Mouse (Mus musculus): ENCODE results near the gene Htr1f. TPM values are rescaled to one million over a fixed set of nuclear protein-coding genes. Genes with fewer than 3 reads are reported as not detected.

Gene Htr1f
- polyA plus RNA-seq, 1 experiment from 2014 or later = not detected

DNA sequence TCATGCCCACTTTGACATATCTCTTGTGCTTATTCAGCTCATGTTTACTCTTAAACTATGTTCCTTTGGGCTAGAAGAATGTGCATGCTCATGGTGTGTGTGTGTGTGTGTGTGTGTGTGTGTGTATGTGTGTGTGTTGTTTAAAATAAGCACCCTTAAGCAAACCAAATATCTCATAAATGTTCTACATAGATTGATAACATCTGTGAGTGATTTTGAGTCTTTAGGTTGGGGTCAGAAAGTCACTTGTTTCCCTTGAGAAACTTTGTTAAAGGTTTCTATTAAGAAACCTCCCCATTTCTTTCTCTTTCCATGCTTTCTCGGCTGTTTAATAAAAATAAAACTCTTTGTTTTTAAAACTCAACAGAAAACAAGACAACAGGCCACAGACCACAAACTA is 88.1 kb downstream of the Htr1f start:
- Histone ChIP-seq H3K9ac (no peak overlapping the region), H3K4me3 (ENCODE audit: low read depth, low read length) (no peak overlapping the region), H3K4me1 (ENCODE audit: insufficient read depth) (no peaks in the 10 kb centered on the region), H3K36me3 (ENCODE audit: insufficient read depth) (no peaks in the 10 kb centered on the region), H3K9me3 (ENCODE audit: low read depth, low read length) (no peaks in the 10 kb centered on the region), H3K4me2 (no peak overlapping the region), H3K27ac (ENCODE audit: low read depth) (no peak overlapping the region), H3K27me3 (ENCODE audit: insufficient read depth, low read length) (no peaks in the 10 kb centered on the region)
- no peak for ATAC-seq (ENCODE audit: insufficient read depth)
- no peak for DNase-seq
- TF ChIP-seq CTCF (IDR thresholded peaks at IDR 0.05; ENCODE audit: low read depth) = no peak
- WGBS = 60% methylated on average over 1 of the region's 1 CpGs

DNA sequence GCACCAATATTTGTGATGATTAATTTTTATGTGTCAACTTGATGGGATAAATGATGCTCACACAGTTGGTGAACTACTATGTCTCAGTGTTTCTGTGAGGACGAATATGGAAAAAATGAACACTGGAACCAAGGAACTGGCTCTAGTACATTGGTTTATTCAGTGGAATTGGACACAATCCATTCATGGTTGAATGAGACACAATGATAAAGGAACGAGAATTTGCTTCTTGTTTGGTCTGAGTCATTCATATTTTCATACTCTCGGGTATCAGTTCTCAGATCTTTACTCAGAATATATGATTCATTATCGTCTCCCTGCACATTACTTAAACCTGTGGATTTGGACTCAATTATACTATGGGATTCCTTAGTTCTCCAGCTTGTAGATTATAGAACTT is 90.4 kb downstream of the Htr1f start:
- Histone ChIP-seq H3K9me3 (ENCODE audit: low read depth, low read length) (no peaks in the 10 kb centered on the region), H3K27me3 (ENCODE audit: insufficient read depth, low read length) (no peaks in the 10 kb centered on the region), H3K27ac (ENCODE audit: low read depth) (no peak overlapping the region), H3K4me3 (ENCODE audit: low read depth, low read length) (no peak overlapping the region), H3K4me1 (ENCODE audit: insufficient read depth) (no peaks in the 10 kb centered on the region), H3K4me2 (no peak overlapping the region), H3K36me3 (ENCODE audit: insufficient read depth) (no peaks in the 10 kb centered on the region), H3K9ac (no peak overlapping the region)
- 82% methylated on average over 4 of the region's 4 CpGs for WGBS
- TF ChIP-seq CTCF (IDR thresholded peaks at IDR 0.05; ENCODE audit: low read depth) = no peak
- ATAC-seq (ENCODE audit: insufficient read depth) (no peak), DNase-seq (no peak)

DNA sequence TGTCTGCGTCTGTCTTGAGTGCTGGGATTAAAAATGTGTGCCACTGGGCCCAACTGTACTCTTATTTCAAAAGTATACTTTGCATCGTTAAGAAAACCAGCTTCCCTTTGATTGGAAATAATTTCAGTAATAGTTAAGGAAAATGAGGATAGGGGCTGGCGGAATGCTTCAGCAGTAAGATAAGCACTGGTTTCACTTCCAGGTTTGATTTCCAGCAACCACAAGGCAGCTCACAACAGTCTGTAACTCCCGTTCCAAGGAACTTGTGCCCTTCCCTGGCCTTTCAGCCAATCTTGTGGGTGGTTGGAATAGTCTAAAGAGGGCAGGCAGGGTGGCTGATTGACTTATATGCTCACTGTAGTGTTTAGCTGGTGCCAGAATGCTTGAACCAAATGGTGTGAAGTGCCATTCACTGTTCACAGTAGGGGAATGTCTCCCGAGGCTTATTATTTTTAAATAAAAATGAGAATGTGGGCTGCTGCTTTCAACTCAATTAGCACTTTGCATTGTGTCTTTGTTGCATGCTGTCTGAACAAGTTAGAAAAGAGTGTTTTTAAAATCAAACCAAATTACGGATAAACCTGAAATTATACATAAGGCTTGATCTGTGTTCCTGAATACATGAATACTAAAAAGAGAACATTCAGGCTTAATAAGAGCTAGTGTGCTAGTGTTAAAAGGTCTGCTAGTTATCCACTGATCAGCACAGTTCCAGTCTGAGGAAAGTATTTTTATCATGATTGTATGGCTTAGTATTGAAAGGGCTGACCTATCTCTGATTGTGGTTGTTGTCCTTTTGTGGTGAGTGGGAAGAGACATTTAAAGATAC is 103.4 kb downstream of the Htr1f start:
- H3K4me1 ChIP-seq (ENCODE audit: insufficient read depth) = no peaks in the 10 kb centered on the region
- 70% methylated on average over 6 of the region's 6 CpGs for WGBS
- H3K27me3 ChIP-seq (ENCODE audit: insufficient read depth, low read length) = no peaks in the 10 kb centered on the region
- ATAC-seq (ENCODE audit: insufficient read depth) (no peak), DNase-seq (no peak)
- H3K9me3 ChIP-seq (ENCODE audit: low read depth, low read length) = no peaks in the 10 kb centered on the region
- H3K4me2 ChIP-seq = no peak overlapping the region
- H3K4me3 ChIP-seq (ENCODE audit: low read depth, low read length) = no peak overlapping the region
- H3K9ac ChIP-seq = no peak overlapping the region
- H3K36me3 ChIP-seq (ENCODE audit: insufficient read depth) = no peaks in the 10 kb centered on the region
- no peak overlapping the region for H3K27ac ChIP-seq (ENCODE audit: low read depth)
- no peak for TF ChIP-seq CTCF (IDR thresholded peaks at IDR 0.05; ENCODE audit: low read depth)

DNA sequence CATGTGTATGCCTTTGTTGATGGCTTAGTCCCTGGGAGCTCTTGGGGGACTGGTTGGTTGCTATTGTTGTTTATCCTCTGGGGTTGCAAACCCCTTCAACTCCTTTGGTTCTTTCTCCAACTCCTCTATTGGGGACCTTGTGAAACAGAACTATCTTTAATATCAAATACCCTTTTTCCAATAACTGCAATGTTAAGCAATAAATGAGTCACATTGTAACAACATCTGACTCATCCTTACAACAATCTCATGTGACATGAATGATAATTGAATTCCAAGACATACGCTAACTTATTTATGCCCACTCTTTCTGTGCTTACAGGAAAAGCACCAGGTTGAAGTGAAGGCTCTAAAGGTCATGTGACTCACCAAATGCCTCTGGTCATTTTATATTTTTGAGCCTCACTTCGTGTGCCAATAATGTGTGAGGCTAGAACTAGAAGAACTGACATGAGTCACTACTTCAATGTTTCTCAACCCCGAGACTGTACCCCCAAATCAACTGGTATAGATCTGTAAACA is 116.3 kb downstream of the Htr1f start:
- ATAC-seq (ENCODE audit: insufficient read depth) (no peak), DNase-seq (no peak)
- 66% methylated on average over 3 of the region's 3 CpGs for WGBS
- H3K4me3 ChIP-seq (ENCODE audit: low read depth, low read length) = no peak overlapping the region
- no peak for TF ChIP-seq CTCF (IDR thresholded peaks at IDR 0.05; ENCODE audit: low read depth)
- H3K4me2 ChIP-seq = no peak overlapping the region
- H3K27ac ChIP-seq (ENCODE audit: low read depth) = no peak overlapping the region
- no peaks in the 10 kb centered on the region for H3K36me3 ChIP-seq (ENCODE audit: insufficient read depth)
- H3K9me3 ChIP-seq (ENCODE audit: low read depth, low read length) = no peaks in the 10 kb centered on the region
- H3K9ac ChIP-seq = no peak overlapping the region
- no peaks in the 10 kb centered on the region for H3K4me1 ChIP-seq (ENCODE audit: insufficient read depth)
- H3K27me3 ChIP-seq (ENCODE audit: insufficient read depth, low read length) = no peaks in the 10 kb centered on the region

DNA sequence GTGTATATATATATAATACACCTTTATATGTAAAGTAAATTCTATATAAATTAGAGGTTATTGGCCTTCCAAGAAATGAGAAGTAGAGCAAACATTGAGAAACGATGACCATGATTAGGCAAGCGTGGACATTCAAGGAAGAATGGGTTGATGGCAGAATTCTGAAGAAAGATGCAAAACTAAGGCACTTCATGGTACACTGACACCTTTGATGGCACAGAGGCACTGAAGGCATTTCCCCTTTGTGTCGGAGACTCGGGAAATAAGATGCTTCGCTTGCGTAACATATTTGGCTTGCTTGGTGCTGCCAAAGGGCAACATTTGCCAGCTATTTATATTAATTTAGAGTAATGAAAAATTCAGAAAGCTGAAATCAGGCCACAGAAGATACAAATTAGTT is 118.1 kb downstream of the Htr1f start:
- WGBS = 86% methylated on average over 6 of the region's 6 CpGs
- no peaks in the 10 kb centered on the region for H3K9me3 ChIP-seq (ENCODE audit: low read depth, low read length)
- no peaks in the 10 kb centered on the region for H3K27me3 ChIP-seq (ENCODE audit: insufficient read depth, low read length)
- no peaks in the 10 kb centered on the region for H3K4me1 ChIP-seq (ENCODE audit: insufficient read depth)
- no peak overlapping the region for H3K27ac ChIP-seq (ENCODE audit: low read depth)
- no peak for TF ChIP-seq CTCF (IDR thresholded peaks at IDR 0.05; ENCODE audit: low read depth)
- no peak overlapping the region for H3K4me2 ChIP-seq
- ATAC-seq (ENCODE audit: insufficient read depth) (no peak), DNase-seq (no peak)
- H3K9ac ChIP-seq = no peak overlapping the region
- no peak overlapping the region for H3K4me3 ChIP-seq (ENCODE audit: low read depth, low read length)
- no peaks in the 10 kb centered on the region for H3K36me3 ChIP-seq (ENCODE audit: insufficient read depth)

DNA sequence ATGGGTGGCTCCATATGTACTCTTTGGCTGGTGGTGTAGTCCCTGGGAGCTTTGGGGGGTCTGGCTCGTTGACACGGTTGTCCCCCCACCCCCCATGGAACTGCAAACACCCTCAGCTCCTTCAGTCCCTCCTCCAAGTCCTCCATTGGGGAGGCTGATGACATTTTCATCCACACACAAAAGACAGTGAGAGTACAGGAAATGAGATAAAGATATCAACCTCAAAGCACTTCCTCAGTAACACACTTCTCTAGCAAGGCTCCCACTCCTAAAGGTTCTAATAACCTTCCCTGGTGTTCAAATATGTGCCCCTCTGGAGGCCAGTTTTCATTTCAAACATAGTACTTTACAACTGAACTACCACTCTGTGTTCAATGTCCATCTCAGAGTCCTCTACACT is 118.6 kb downstream of the Htr1f start:
- DNase-seq (no peak), ATAC-seq (ENCODE audit: insufficient read depth) (no peak)
- no peak for TF ChIP-seq CTCF (IDR thresholded peaks at IDR 0.05; ENCODE audit: low read depth)
- Histone ChIP-seq H3K4me1 (ENCODE audit: insufficient read depth) (no peaks in the 10 kb centered on the region), H3K4me2 (no peak overlapping the region), H3K36me3 (ENCODE audit: insufficient read depth) (no peaks in the 10 kb centered on the region), H3K27ac (ENCODE audit: low read depth) (no peak overlapping the region), H3K9ac (no peak overlapping the region), H3K4me3 (ENCODE audit: low read depth, low read length) (no peak overlapping the region), H3K9me3 (ENCODE audit: low read depth, low read length) (no peaks in the 10 kb centered on the region), H3K27me3 (ENCODE audit: insufficient read depth, low read length) (no peaks in the 10 kb centered on the region)
- WGBS = 71% methylated on average over 2 of the region's 2 CpGs

DNA sequence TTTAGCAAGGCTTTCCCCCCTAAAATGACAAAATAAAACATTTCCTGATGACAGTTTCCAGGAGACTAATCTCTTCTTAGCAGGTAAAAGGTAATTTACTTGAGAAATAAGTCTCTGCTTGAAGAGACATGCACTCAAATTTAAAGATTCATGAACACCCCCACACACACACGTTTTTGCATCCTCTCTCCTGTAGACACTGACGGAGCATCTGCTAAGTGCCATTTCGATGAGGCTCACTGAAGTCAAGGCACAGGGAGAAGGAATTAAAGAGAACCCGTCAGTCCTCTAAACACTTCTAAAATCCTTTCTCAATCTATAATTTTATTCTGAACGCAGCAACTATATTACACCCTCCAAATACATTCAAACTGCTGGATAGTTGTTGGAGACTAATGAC is 131.0 kb downstream of the Htr1f start:
- Histone ChIP-seq H3K27ac (ENCODE audit: low read depth) (no peak overlapping the region), H3K4me1 (ENCODE audit: insufficient read depth) (no peaks in the 10 kb centered on the region), H3K4me2 (no peak overlapping the region), H3K4me3 (ENCODE audit: low read depth, low read length) (no peak overlapping the region), H3K9ac (no peak overlapping the region), H3K9me3 (ENCODE audit: low read depth, low read length) (no peaks in the 10 kb centered on the region), H3K36me3 (ENCODE audit: insufficient read depth) (no peaks in the 10 kb centered on the region), H3K27me3 (ENCODE audit: insufficient read depth, low read length) (no peaks in the 10 kb centered on the region)
- ATAC-seq (ENCODE audit: insufficient read depth) (no peak), DNase-seq (no peak)
- 78% methylated on average over 5 of the region's 5 CpGs for WGBS
- no peak for TF ChIP-seq CTCF (IDR thresholded peaks at IDR 0.05; ENCODE audit: low read depth)
